Mouse (Mus musculus) liver, embryonic 14 days (tissue): ENCODE results near the gene Eif4g2. TPM values are rescaled to one million over a fixed set of nuclear protein-coding genes. Genes with fewer than 3 reads are reported as not detected.

Experiments
- polyA plus RNA-seq: library from polyadenylated mRNA; depleted of rRNA; stranded (reverse); fragments of >200 nt; gene quantifications from 2 replicates; pipeline ENCODE4 v1.2.3, GENCODE M21; 2012; rRNA removed

Gene Eif4g2
- polyA plus RNA-seq: 160 and 174 TPM in 2 replicates

GRCm38 (mm10) chr7:111082822-111083732 is at the start of gene Eif4g2:
Gene Eif4g2 (minus strand): TSS chr7:111083030.

GRCm38 (mm10) chr7:111028281-111029045 is 54.4 kb downstream of the Eif4g2 start, which contains the start of gene Ctr9:
Gene Ctr9 (plus strand): TSS chr7:111028951.

Other genes starting within 250 kb of the Eif4g2 start
- gene Rnf141, start 238.6 kb downstream of the Eif4g2 start, polyA plus RNA-seq: 17.2 and 18.0 TPM in 2 replicates
- gene Lyve1, start 219.8 kb downstream of the Eif4g2 start, polyA plus RNA-seq: 12.9 and 19.4 TPM in 2 replicates
- gene Mrvi1, start 100.6 kb downstream of the Eif4g2 start, polyA plus RNA-seq: 4.7 and 4.9 TPM in 2 replicates
- gene Ctr9, start 54.1 kb downstream of the Eif4g2 start, polyA plus RNA-seq: 13.4 and 13.9 TPM in 2 replicates